Mouse (Mus musculus): ENCODE measurements around the gene Alcam. TPM values are rescaled to one million over a fixed set of nuclear protein-coding genes. Genes with fewer than 3 reads are reported as not detected.

Alcam gene
- polyA plus RNA-seq, 1 experiment, result 27.7 TPM

GRCm38 (mm10) chr16:52413714-52414113, 40.2 kb downstream of the Alcam start:
- peaks cover 87% of the 10 kb centered on the region for H3K79me2 ChIP-seq (ENCODE audit: control insufficient read depth, insufficient read depth)
- H3K36me3 ChIP-seq (ENCODE audit: control insufficient read depth, insufficient read depth), result no peaks in the 10 kb centered on the region
- no peak overlapping the region for H3K4me3 ChIP-seq (ENCODE audit: insufficient read depth, poor library complexity, severe bottlenecking)
- H3K79me3 ChIP-seq (ENCODE audit: low read depth), result peaks cover 61% of the 10 kb centered on the region
- H3K27me3 ChIP-seq (ENCODE audit: control insufficient read depth, insufficient read depth, insufficient read length), result no peaks in the 10 kb centered on the region
- TF ChIP-seq MYOD1 (IDR thresholded peaks at IDR 0.05; ENCODE audit: control insufficient read depth, insufficient read length, low read depth), result no peak
- TF ChIP-seq CTCF (IDR thresholded peaks at IDR 0.05; ENCODE audit: control insufficient read depth, insufficient read depth, insufficient read length), result no peak
- TF ChIP-seq FOSL1 (IDR thresholded peaks at IDR 0.05; ENCODE audit: insufficient read depth, low read length, poor library complexity, severe bottlenecking), result no peak
- no peak for TF ChIP-seq MAX (IDR thresholded peaks at IDR 0.05)
- no peak for TF ChIP-seq CEBPB (IDR thresholded peaks at IDR 0.05; ENCODE audit: low read depth)
- TF ChIP-seq MYOG (IDR thresholded peaks at IDR 0.05; ENCODE audit: control insufficient read depth, extremely low read depth, insufficient read length), result no peak
- no peak for TF ChIP-seq USF1 (IDR thresholded peaks at IDR 0.05; ENCODE audit: low read depth)
- H3ac ChIP-seq (ENCODE audit: control insufficient read depth, insufficient read length, low read depth), result no peak overlapping the region

- Histone ChIP-seq H3K79me3 (ENCODE audit: low read depth) (peaks cover 39% of the 10 kb centered on the region), H3K27me3 (ENCODE audit: control insufficient read depth, insufficient read depth, insufficient read length) (no peaks in the 10 kb centered on the region), H3K36me3 (ENCODE audit: control insufficient read depth, insufficient read depth) (no peaks in the 10 kb centered on the region), H3ac (ENCODE audit: control insufficient read depth, insufficient read length, low read depth) (no peak overlapping the region), H3K79me2 (ENCODE audit: control insufficient read depth, insufficient read depth) (peaks cover 71% of the 10 kb centered on the region), H3K4me3 (ENCODE audit: insufficient read depth, poor library complexity, severe bottlenecking) (no peak overlapping the region)
- no peak for TF ChIP-seq USF1 (IDR thresholded peaks at IDR 0.05; ENCODE audit: low read depth)
- no peak for TF ChIP-seq MYOD1 (IDR thresholded peaks at IDR 0.05; ENCODE audit: control insufficient read depth, insufficient read length, low read depth)
- no peak for TF ChIP-seq MYOG (IDR thresholded peaks at IDR 0.05; ENCODE audit: control insufficient read depth, extremely low read depth, insufficient read length)
- TF ChIP-seq CTCF (IDR thresholded peaks at IDR 0.05; ENCODE audit: control insufficient read depth, insufficient read depth, insufficient read length), result no peak
- TF ChIP-seq MAX (IDR thresholded peaks at IDR 0.05), result no peak
- TF ChIP-seq CEBPB (IDR thresholded peaks at IDR 0.05; ENCODE audit: low read depth), result no peak
- no peak for TF ChIP-seq FOSL1 (IDR thresholded peaks at IDR 0.05; ENCODE audit: insufficient read depth, low read length, poor library complexity, severe bottlenecking)
These were observed 47.8 kb downstream of the Alcam start for GRCm38 (mm10) chr16:52406072-52406471.

DNA sequence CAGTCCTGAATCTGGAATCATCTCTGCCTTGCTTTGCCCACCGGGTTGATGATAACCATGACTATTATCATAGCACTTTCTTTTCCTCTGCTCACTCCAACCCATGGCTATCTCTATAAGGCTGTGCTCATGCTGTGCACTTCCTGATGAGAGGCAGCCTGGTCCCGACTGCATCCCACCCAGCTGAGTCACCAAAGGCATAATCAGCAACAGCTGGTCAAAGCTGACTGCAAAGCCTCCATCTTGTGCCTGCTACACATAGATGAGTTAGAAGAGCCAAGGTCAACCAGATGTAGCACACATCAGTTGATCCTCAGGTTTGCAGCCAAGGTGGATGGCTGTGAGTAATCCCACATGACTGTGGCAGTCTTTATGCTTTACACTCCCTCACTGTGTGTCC, 48.6 kb downstream of the Alcam start:
- peaks cover 34% of the 10 kb centered on the region for H3K79me3 ChIP-seq (ENCODE audit: low read depth)
- peak; percentile 78 for TF ChIP-seq MYOD1 (IDR thresholded peaks at IDR 0.05; ENCODE audit: control insufficient read depth, insufficient read length, low read depth)
- no peak for TF ChIP-seq CEBPB (IDR thresholded peaks at IDR 0.05; ENCODE audit: low read depth)
- no peak overlapping the region for H3ac ChIP-seq (ENCODE audit: control insufficient read depth, insufficient read length, low read depth)
- H3K27me3 ChIP-seq (ENCODE audit: control insufficient read depth, insufficient read depth, insufficient read length), result no peaks in the 10 kb centered on the region
- H3K4me3 ChIP-seq (ENCODE audit: insufficient read depth, poor library complexity, severe bottlenecking), result no peak overlapping the region
- no peaks in the 10 kb centered on the region for H3K36me3 ChIP-seq (ENCODE audit: control insufficient read depth, insufficient read depth)
- peaks cover 70% of the 10 kb centered on the region for H3K79me2 ChIP-seq (ENCODE audit: control insufficient read depth, insufficient read depth)

DNA sequence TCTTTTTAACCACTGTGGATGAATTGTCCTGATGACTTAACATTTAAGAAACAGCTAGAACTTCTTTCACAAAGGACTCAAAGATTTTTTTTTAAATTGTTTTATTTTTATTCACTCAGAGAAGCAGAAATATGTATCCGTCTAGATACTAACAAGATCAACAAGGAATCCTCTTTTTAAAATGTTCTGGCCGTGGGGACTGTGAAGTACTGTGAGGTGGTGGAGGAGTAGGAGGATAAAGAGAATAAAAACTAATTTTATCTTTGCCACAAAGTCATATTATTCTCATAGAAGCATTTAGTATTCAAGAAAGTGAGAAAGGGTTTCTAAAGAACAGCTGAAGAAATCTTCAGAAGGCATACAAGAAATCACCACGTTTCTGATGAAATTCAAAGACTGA, 54.8 kb downstream of the Alcam start:
- H3K4me3 ChIP-seq (ENCODE audit: insufficient read depth, poor library complexity, severe bottlenecking), result no peak overlapping the region
- peaks cover 58% of the 10 kb centered on the region for H3K79me2 ChIP-seq (ENCODE audit: control insufficient read depth, insufficient read depth)
- no peaks in the 10 kb centered on the region for H3K27me3 ChIP-seq (ENCODE audit: control insufficient read depth, insufficient read depth, insufficient read length)
- no peak overlapping the region for H3ac ChIP-seq (ENCODE audit: control insufficient read depth, insufficient read length, low read depth)
- H3K36me3 ChIP-seq (ENCODE audit: control insufficient read depth, insufficient read depth), result no peaks in the 10 kb centered on the region
- peaks cover 35% of the 10 kb centered on the region for H3K79me3 ChIP-seq (ENCODE audit: low read depth)
- TF ChIP-seq MYOG (IDR thresholded peaks at IDR 0.05; ENCODE audit: control insufficient read depth, extremely low read depth, insufficient read length) (no peak), FOSL1 (IDR thresholded peaks at IDR 0.05; ENCODE audit: insufficient read depth, low read length, poor library complexity, severe bottlenecking) (no peak), CEBPB (IDR thresholded peaks at IDR 0.05; ENCODE audit: low read depth) (no peak), CTCF (IDR thresholded peaks at IDR 0.05; ENCODE audit: control insufficient read depth, insufficient read depth, insufficient read length) (no peak), MYOD1 (IDR thresholded peaks at IDR 0.05; ENCODE audit: control insufficient read depth, insufficient read length, low read depth) (no peak), MAX (IDR thresholded peaks at IDR 0.05) (no peak), USF1 (IDR thresholded peaks at IDR 0.05; ENCODE audit: low read depth) (no peak)

DNA sequence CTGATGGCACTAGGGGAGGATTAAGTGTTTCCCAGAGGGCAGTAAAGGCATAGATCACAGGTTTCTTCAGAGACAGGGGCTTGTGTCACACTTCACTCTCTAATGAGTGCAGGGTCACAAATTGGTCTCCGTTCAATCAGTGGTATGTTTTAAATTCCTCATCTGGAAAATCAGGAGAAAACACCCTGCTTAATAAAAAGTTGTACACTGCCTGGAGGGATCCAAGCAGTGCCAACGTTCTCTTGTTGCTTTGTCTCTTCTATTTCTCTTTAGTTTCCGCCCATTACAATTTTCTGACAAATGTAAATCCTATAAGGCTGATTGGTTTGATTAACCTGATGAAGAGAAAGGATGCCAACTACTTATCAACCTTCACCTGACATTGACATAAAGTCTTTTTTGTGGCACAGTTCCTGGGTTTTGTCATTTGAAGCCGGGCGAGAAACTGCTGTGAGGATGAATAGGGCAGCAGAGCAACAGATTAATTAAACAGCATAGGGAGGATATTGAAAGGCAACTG, 67.0 kb downstream of the Alcam start:
- TF ChIP-seq CTCF (IDR thresholded peaks at IDR 0.05; ENCODE audit: control insufficient read depth, insufficient read depth, insufficient read length), result no peak
- no peak for TF ChIP-seq MYOD1 (IDR thresholded peaks at IDR 0.05; ENCODE audit: control insufficient read depth, insufficient read length, low read depth)
- TF ChIP-seq FOSL1 (IDR thresholded peaks at IDR 0.05; ENCODE audit: insufficient read depth, low read length, poor library complexity, severe bottlenecking), result no peak
- TF ChIP-seq CEBPB (IDR thresholded peaks at IDR 0.05; ENCODE audit: low read depth), result no peak
- TF ChIP-seq USF1 (IDR thresholded peaks at IDR 0.05; ENCODE audit: low read depth), result no peak
- H3K36me3 ChIP-seq (ENCODE audit: control insufficient read depth, insufficient read depth), result no peaks in the 10 kb centered on the region

DNA sequence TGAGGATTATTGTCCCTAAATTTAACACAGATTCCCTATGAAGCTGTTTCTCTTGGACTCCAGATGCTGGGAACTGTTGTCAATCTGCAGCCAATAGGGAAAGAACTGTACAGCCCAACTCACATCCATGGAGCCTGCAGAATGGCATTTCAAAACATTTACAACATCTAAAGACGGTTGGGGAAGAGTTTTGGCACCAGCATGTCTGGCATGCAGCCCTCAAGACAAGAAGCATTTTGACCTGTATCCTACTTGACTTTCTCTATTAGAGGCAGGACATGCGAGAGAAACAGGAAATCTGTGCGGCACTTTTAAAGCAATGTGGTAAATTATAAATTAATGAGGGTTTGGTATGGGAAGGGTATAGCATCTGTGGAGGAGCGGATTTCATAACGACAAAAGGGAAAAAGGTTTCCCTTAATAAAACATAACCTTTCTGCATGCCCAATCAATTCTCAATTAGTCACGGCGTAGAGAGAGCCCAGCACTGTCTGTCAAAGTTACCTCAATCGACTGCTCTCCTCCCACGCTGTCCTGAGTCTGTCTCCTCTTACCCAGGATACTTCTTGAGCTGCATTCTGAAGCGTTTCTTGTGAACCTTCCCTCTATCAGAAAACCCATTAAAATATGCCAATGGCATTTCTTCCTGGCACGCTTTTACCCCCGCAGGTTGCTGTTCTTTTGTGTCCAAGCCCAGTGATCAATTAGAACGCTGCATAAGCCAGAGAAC, 70.3 kb downstream of the Alcam start:
- H3K79me2 ChIP-seq (ENCODE audit: control insufficient read depth, insufficient read depth), result peaks cover 90% of the 10 kb centered on the region
- no peak overlapping the region for H3K4me3 ChIP-seq (ENCODE audit: insufficient read depth, poor library complexity, severe bottlenecking)
- H3K27me3 ChIP-seq (ENCODE audit: control insufficient read depth, insufficient read depth, insufficient read length), result no peaks in the 10 kb centered on the region
- H3ac ChIP-seq (ENCODE audit: control insufficient read depth, insufficient read length, low read depth), result no peak overlapping the region
- TF ChIP-seq MAX (IDR thresholded peaks at IDR 0.05) (no peak), MYOD1 (IDR thresholded peaks at IDR 0.05; ENCODE audit: control insufficient read depth, insufficient read length, low read depth) (no peak), CTCF (IDR thresholded peaks at IDR 0.05; ENCODE audit: control insufficient read depth, insufficient read depth, insufficient read length) (no peak), FOSL1 (IDR thresholded peaks at IDR 0.05; ENCODE audit: insufficient read depth, low read length, poor library complexity, severe bottlenecking) (no peak), USF1 (IDR thresholded peaks at IDR 0.05; ENCODE audit: low read depth) (no peak), MYOG (IDR thresholded peaks at IDR 0.05; ENCODE audit: control insufficient read depth, extremely low read depth, insufficient read length) (no peak), CEBPB (IDR thresholded peaks at IDR 0.05; ENCODE audit: low read depth) (no peak)
- no peaks in the 10 kb centered on the region for H3K36me3 ChIP-seq (ENCODE audit: control insufficient read depth, insufficient read depth)
- peaks cover 30% of the 10 kb centered on the region for H3K79me3 ChIP-seq (ENCODE audit: low read depth)

More for the DNA sequence above, 67.0 kb downstream of the Alcam start:
- no peaks in the 10 kb centered on the region for H3K27me3 ChIP-seq (ENCODE audit: control insufficient read depth, insufficient read depth, insufficient read length)
- peaks cover 94% of the 10 kb centered on the region for H3K79me2 ChIP-seq (ENCODE audit: control insufficient read depth, insufficient read depth)
- peaks cover 29% of the 10 kb centered on the region for H3K79me3 ChIP-seq (ENCODE audit: low read depth)
- no peak overlapping the region for H3K4me3 ChIP-seq (ENCODE audit: insufficient read depth, poor library complexity, severe bottlenecking)
- H3ac ChIP-seq (ENCODE audit: control insufficient read depth, insufficient read length, low read depth), result no peak overlapping the region

Measured in C2C12 (cell line).